Mouse (Mus musculus) CH12.LX (cell line): ENCODE data around the gene S1pr1. TPM values are rescaled to one million over a fixed set of nuclear protein-coding genes. Genes with fewer than 3 reads are reported as not detected.

ENCODE experiments used
- DNase-seq: peaks from one replicate; pipeline ENCODE4 v3.0.0-alpha.2; 2013; ENCODE audit errors: extremely low read depth
- H3K27ac ChIP-seq: 2 replicates; pipeline ENCODE4 v1.5.1; 2012; ENCODE audit warnings: low read depth, mild to moderate bottlenecking, control low read depth, moderate library complexity; ENCODE audit not compliant: insufficient read depth
- H3K27me3 ChIP-seq: replicated peaks from 2 replicates; pipeline ENCODE3; 2012; ENCODE audit warnings: inconsistent platforms
- H3K36me3 ChIP-seq, 2 experiments: replicated peaks in 1 of 2; 2 replicates each; pipeline versions ENCODE3 to v1.6.1; 2012; ENCODE audit warnings: inconsistent platforms in 1 of 2, low read length in 1 of 2, mild to moderate bottlenecking in 1 of 2, mixed read lengths in 1 of 2, moderate library complexity in 1 of 2; ENCODE audit not compliant: control insufficient read depth in 1 of 2, insufficient read depth in 1 of 2
- H3K4me1 ChIP-seq, 2 experiments: 2 replicates each; pipeline ENCODE4 v1.6.1; 2012; ENCODE audit warnings: inconsistent platforms in 1 of 2, moderate library complexity in 1 of 2; ENCODE audit not compliant: insufficient read depth in 2 of 2, control insufficient read depth in 1 of 2
- H3K4me2 ChIP-seq: 2 replicates; pipeline ENCODE4 v1.6.1; 2012; ENCODE audit warnings: low read depth, mild to moderate bottlenecking, control low read depth; ENCODE audit not compliant: poor library complexity, insufficient read depth, severe bottlenecking
- H3K4me3 ChIP-seq, 3 experiments: fragments of 150-350 bp in 1 of 3; sonication (generic) in 1 of 3; replicated peaks in 1 of 3; 2 replicates each; pipeline versions ENCODE3 to v1.5.1; 2011 to 2012; ENCODE audit warnings: low read depth in 2 of 3, low read length in 2 of 3, mild to moderate bottlenecking in 2 of 3, moderate library complexity in 2 of 3, control low read depth in 1 of 3, improper control_type of control experiment in 1 of 3, inconsistent platforms in 1 of 3, mixed read lengths in 1 of 3; ENCODE audit not compliant: poor library complexity in 1 of 3
- H3K79me2 ChIP-seq: replicated peaks from 2 replicates; pipeline ENCODE4 v1.6.1; 2012; ENCODE audit warnings: mild to moderate bottlenecking, moderate library complexity; ENCODE audit not compliant: control insufficient read depth, poor library complexity, insufficient read depth, severe bottlenecking; ENCODE audit errors: extremely low read depth
- H3K9ac ChIP-seq: 2 replicates; pipeline ENCODE4 v1.6.1; 2012; ENCODE audit warnings: low read depth, mild to moderate bottlenecking, control low read depth, moderate library complexity; ENCODE audit not compliant: insufficient read depth
- H3K9me3 ChIP-seq: replicated peaks from 2 replicates; pipeline ENCODE3; 2012; ENCODE audit warnings: low read length, inconsistent platforms, mixed read lengths
- BHLHE40 ChIP-seq: IDR thresholded peaks from 2 replicates; pipeline ENCODE4 v1.6.1; 2011; ENCODE audit warnings: mild to moderate bottlenecking, low read depth, low read length, improper control_type of control experiment
- CHD1 ChIP-seq: IDR thresholded peaks from 2 replicates; pipeline ENCODE4 v1.6.1; 2012; ENCODE audit warnings: low read depth, low read length, improper control_type of control experiment, inconsistent platforms
- CHD2 ChIP-seq: IDR thresholded peaks from 2 replicates; pipeline ENCODE4 v1.6.1; 2011; ENCODE audit warnings: low read length, improper control_type of control experiment
- ELF1 ChIP-seq: IDR thresholded peaks from 2 replicates; pipeline ENCODE4 v1.6.1; 2014; ENCODE audit warnings: low read depth, mild to moderate bottlenecking, inconsistent platforms, low read length, improper control_type of control experiment
- ETS1 ChIP-seq: conservative IDR thresholded peaks from 2 replicates; pipeline ENCODE4 v1.6.1; 2012; ENCODE audit warnings: low read depth, mild to moderate bottlenecking, inconsistent platforms, low read length, improper control_type of control experiment, moderate library complexity
- GABPA ChIP-seq: IDR thresholded peaks from 2 replicates; pipeline ENCODE4 v1.6.1; 2012; ENCODE audit warnings: low read depth, low read length, improper control_type of control experiment, inconsistent platforms; ENCODE audit not compliant: insufficient replicate concordance
- HCFC1 ChIP-seq: IDR thresholded peaks from 2 replicates; pipeline ENCODE4 v1.6.1; 2012; ENCODE audit warnings: low read depth, mild to moderate bottlenecking, inconsistent platforms, low read length, improper control_type of control experiment
- JUN ChIP-seq: IDR thresholded peaks from 2 replicates; pipeline ENCODE4 v1.6.1; 2011; ENCODE audit warnings: low read depth, mild to moderate bottlenecking, low read length, improper control_type of control experiment, moderate library complexity; ENCODE audit not compliant: insufficient read depth
- JUND ChIP-seq: conservative IDR thresholded peaks from 2 replicates; pipeline ENCODE4 v1.6.1; 2011; ENCODE audit warnings: low read depth, low read length, improper control_type of control experiment
- KAT2A ChIP-seq: IDR thresholded peaks from 2 replicates; pipeline ENCODE4 v1.6.1; 2012; ENCODE audit warnings: low read length, improper control_type of control experiment, inconsistent platforms; ENCODE audit not compliant: insufficient replicate concordance
- MAFK ChIP-seq: IDR thresholded peaks from 2 replicates; pipeline ENCODE4 v1.6.1; 2011; ENCODE audit warnings: low read length, improper control_type of control experiment; ENCODE audit not compliant: insufficient replicate concordance
- MAX ChIP-seq: IDR thresholded peaks from 2 replicates; pipeline ENCODE4 v1.6.1; 2011; ENCODE audit warnings: low read length, improper control_type of control experiment
- MAZ ChIP-seq: IDR thresholded peaks from 2 replicates; pipeline ENCODE4 v1.6.1; 2012; ENCODE audit warnings: low read depth, mild to moderate bottlenecking, inconsistent platforms, low read length, improper control_type of control experiment, moderate library complexity
- MEF2A ChIP-seq: IDR thresholded peaks from 2 replicates; pipeline ENCODE4 v1.6.1; 2014; ENCODE audit warnings: low read depth, mild to moderate bottlenecking, inconsistent platforms, low read length, improper control_type of control experiment, borderline replicate concordance
- MXI1 ChIP-seq: IDR thresholded peaks from 2 replicates; pipeline ENCODE4 v1.6.1; 2011; ENCODE audit warnings: mild to moderate bottlenecking, low read depth, low read length, improper control_type of control experiment
- MYC ChIP-seq: IDR thresholded peaks from 2 replicates; pipeline ENCODE4 v1.6.1; 2011; ENCODE audit warnings: low read depth, mild to moderate bottlenecking, improper control_type of control experiment, low read length
- NELFE ChIP-seq: IDR thresholded peaks from 2 replicates; pipeline ENCODE4 v1.6.1; 2011; ENCODE audit warnings: low read depth, low read length, improper control_type of control experiment
- NRF1 ChIP-seq: IDR thresholded peaks from 2 replicates; pipeline ENCODE4 v1.6.1; 2014; ENCODE audit warnings: low read depth, mild to moderate bottlenecking, inconsistent platforms, low read length, improper control_type of control experiment, moderate library complexity
- PAX5 ChIP-seq: IDR thresholded peaks from 2 replicates; pipeline ENCODE4 v1.6.1; 2012; ENCODE audit warnings: low read length, inconsistent platforms, mixed read lengths
- POLR2A ChIP-seq: IDR thresholded peaks from 2 replicates; pipeline ENCODE4 v1.6.1; 2011; ENCODE audit warnings: low read depth, mild to moderate bottlenecking, improper control_type of control experiment, low read length
- POLR2AphosphoS2 ChIP-seq: IDR thresholded peaks from 2 replicates; pipeline ENCODE4 v1.6.1; 2011; ENCODE audit warnings: low read depth, low read length, improper control_type of control experiment
- RAD21 ChIP-seq: IDR thresholded peaks from 2 replicates; pipeline ENCODE4 v1.6.1; 2011; ENCODE audit warnings: low read depth, mild to moderate bottlenecking, low read length, improper control_type of control experiment, moderate library complexity
- RCOR1 ChIP-seq: conservative IDR thresholded peaks from 2 replicates; pipeline ENCODE4 v1.6.1; 2012; ENCODE audit warnings: low read depth, mild to moderate bottlenecking, inconsistent platforms, low read length, improper control_type of control experiment
- SIN3A ChIP-seq: IDR thresholded peaks from 2 replicates; pipeline ENCODE4 v1.6.1; 2012; ENCODE audit warnings: low read length, improper control_type of control experiment, inconsistent platforms
- SMC3 ChIP-seq: IDR thresholded peaks from 2 replicates; pipeline ENCODE4 v1.6.1; 2011; ENCODE audit warnings: low read depth, low read length, improper control_type of control experiment
- UBTF ChIP-seq: IDR thresholded peaks from 2 replicates; pipeline ENCODE4 v1.6.1; 2012; ENCODE audit warnings: low read depth, mild to moderate bottlenecking, inconsistent platforms, low read length, improper control_type of control experiment, moderate library complexity
- USF1 ChIP-seq: IDR thresholded peaks from 2 replicates; pipeline ENCODE4 v1.6.1; 2014; ENCODE audit warnings: low read depth, mild to moderate bottlenecking, inconsistent platforms, low read length, improper control_type of control experiment
- ZC3H11A ChIP-seq: IDR thresholded peaks from 2 replicates; pipeline ENCODE4 v1.6.1; 2012; ENCODE audit warnings: low read depth, mild to moderate bottlenecking, inconsistent platforms, low read length, improper control_type of control experiment
- ZMIZ1 ChIP-seq: IDR thresholded peaks from 2 replicates; pipeline ENCODE4 v1.6.1; 2012; ENCODE audit warnings: low read depth, mild to moderate bottlenecking, inconsistent platforms, low read length, improper control_type of control experiment
- dilution Hi-C: fragments of 300-500 bp; cut with MboI; formaldehyde crosslinking; loops from 2 replicates; pipeline ENCODE4 v1.14.3; 2020; ENCODE audit warnings: low sequenced_read_pairs; ENCODE audit not compliant: extremely low pct_unique_long_range_greater_than_20kb, extremely low pct_ligation_motif_present
- in situ Hi-C: fragments of 300-500 bp; cut with MboI; formaldehyde crosslinking; loops from 3 replicates; pipeline ENCODE4 v1.14.3; 2019; ENCODE audit warnings: low sequenced_read_pairs, low pct_ligation_motif_present, low pct_unique_long_range_greater_than_20kb, mixed read lengths
- polyA plus RNA-seq: library from polyadenylated mRNA; unstranded; fragments of >175 nt; gene quantifications from 2 replicates; pipeline ENCODE4 v1.2.1, GENCODE M21; 2012; ENCODE audit warnings: low read depth; ENCODE audit not compliant: insufficient read length
- total RNA-seq, 2 experiments: library from RNA; depleted of rRNA; stranded (reverse); fragments of 300-350 nt in 1 of 2; fragments of >200 nt in 1 of 2; gene quantifications; 2 replicates each; pipeline ENCODE4 v1.2.3; 2012 to 2014

Gene S1pr1
- total and polyA plus RNA-seq, 3 experiments, result 1.8 to 7.1 (median 4.6) TPM

DNA sequence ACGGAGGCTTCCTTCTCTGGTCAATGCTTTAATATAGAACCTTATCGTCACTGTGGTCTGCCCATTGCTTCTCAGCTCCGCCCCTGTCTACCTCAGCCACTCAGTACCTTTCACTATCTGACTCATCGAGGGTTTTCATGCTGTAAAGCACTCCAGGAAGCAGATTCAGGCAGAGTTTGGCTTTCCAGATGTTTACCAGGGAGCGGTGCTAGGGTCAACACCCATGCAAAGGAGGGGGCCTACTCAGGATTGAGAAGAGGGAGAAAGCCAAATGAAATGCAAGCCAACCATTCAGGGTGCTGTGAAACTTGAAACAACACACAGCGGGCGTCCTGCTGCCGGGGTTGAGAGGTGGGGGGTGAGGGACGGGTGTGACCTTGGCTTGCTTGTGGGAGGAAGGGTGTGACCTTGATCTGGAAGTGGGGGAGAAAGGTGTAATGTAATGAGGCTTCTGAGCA, 43.6 kb upstream of the S1pr1 start (continued):
- TF ChIP-seq HCFC1 (no peak), MXI1 (no peak), MYC (peak; percentile 50; the same call in 1 of the 2 replicates), KAT2A (no peak), ZMIZ1 (no peak), JUND (peak; percentile 77), UBTF (no peak), NRF1 (no peak), RAD21 (no peak; the same call in 1 of the 2 replicates), RCOR1 (0 out of 2 replicates have a peak, but pooled peaks have one; percentile 30), MAX (peak; percentile 49; the same call in 1 of the 2 replicates), NELFE (no peak), CHD2 (no peak), ZC3H11A (no peak)

DNA sequence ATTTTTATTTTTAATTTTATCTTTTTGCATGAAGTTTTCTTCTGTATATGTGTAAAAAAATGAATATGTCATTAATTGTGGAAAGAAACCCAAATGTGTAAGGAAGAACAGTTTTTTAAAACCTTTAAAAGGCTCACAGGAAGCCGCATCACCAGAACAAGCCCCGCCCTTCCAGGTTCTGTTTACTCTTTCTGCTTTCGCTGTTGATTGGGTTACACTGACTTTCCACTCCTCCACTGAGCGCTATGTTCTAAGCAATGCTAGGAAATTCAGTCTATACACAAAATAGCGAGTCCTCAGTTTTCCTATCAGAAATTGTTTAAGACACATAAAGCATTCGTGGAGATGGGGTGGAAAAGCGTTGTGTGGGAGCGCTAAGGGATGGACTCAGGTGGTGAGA, 39.6 kb upstream of the S1pr1 start:
- H3K27me3 ChIP-seq, result no peaks in the 10 kb centered on the region
- H3K79me2 ChIP-seq, result no peaks in the 10 kb centered on the region
- H3K9me3 ChIP-seq, result peaks cover under 1% of the 10 kb centered on the region
- no peaks in the 10 kb centered on the region for H3K36me3 ChIP-seq
- in situ Hi-C loops (no loop called here), dilution Hi-C loops (no loop called here)
- no peak overlapping the region for H3K4me3 ChIP-seq
- no peak for TF ChIP-seq SMC3
- TF ChIP-seq POLR2A, result no peak
- TF ChIP-seq JUND, result no peak
- TF ChIP-seq MAFK, result no peak
- no peak for TF ChIP-seq POLR2AphosphoS2
- TF ChIP-seq ZMIZ1, result no peak
- no peak for TF ChIP-seq CHD2
- TF ChIP-seq NRF1, result no peak
- no peak overlapping the region for H3K27ac ChIP-seq
- no peak overlapping the region for H3K9ac ChIP-seq
- no peak for DNase-seq
- H3K4me2 ChIP-seq, result no peak overlapping the region; the same call in 1 of the 2 replicates
- peaks cover 0 to 16% of the 10 kb centered on the region in 2 experiments; a peak in 2 of 4 replicates for H3K4me1 ChIP-seq

DNA sequence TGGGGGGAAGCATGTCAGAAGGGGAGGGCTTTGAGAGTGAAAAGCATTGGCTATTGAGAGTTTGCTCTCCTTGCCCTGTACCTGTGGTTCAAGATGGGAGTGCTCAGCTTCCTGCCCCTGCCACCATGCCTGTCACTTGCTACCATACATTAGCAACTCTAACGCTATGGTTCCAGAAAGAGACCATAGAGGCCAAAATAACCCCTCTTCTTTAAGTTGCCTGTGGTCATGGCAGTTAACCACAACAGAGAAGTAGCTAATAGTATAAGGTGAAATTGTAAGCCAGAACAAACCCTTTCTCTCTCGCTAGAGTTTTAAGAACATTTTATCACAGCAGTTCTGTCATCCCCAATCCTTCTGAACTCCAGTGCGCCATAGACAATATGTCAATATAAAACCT, 35.5 kb upstream of the S1pr1 start:
- dilution Hi-C loops, result no loop called here
- Histone ChIP-seq H3K27ac (no peak overlapping the region), H3K36me3 (no peaks in the 10 kb centered on the region), H3K4me3 (no peak overlapping the region), H3K4me2 (no peak overlapping the region), H3K4me1 (no peaks in the 10 kb centered on the region), H3K9me3 (no peaks in the 10 kb centered on the region), H3K27me3 (no peaks in the 10 kb centered on the region), H3K9ac (no peak overlapping the region), H3K79me2 (no peaks in the 10 kb centered on the region)
- in situ Hi-C loops, result no loop called here
- TF ChIP-seq SIN3A, result no peak
- TF ChIP-seq ELF1, result no peak
- no peak for TF ChIP-seq ETS1
- no peak for TF ChIP-seq MAZ
- no peak for TF ChIP-seq GABPA
- TF ChIP-seq RAD21, result no peak
- TF ChIP-seq MYC, result no peak
- no peak for TF ChIP-seq USF1
- TF ChIP-seq HCFC1, result no peak
- TF ChIP-seq CHD2, result no peak
- TF ChIP-seq MEF2A, result no peak
- no peak for TF ChIP-seq BHLHE40
- no peak for TF ChIP-seq PAX5
- TF ChIP-seq CHD1, result no peak
- no peak for TF ChIP-seq ZC3H11A
- TF ChIP-seq ZMIZ1, result no peak
- no peak for TF ChIP-seq JUN
- TF ChIP-seq NRF1, result no peak
- TF ChIP-seq MXI1, result no peak
- no peak for TF ChIP-seq UBTF
- DNase-seq, result no peak
